Mouse (Mus musculus): Measurements from ENCODE around the gene Scfd2. TPM values are rescaled to one million over a fixed set of nuclear protein-coding genes. Genes with fewer than 3 reads are reported as not detected.

The Scfd2 gene
- polyA plus RNA-seq, 1 experiment from 2014 or later: 19.2 TPM

- Histone ChIP-seq H3K36me3 (no peaks in the 10 kb centered on the region), H3K9me3 (replicated peaks) (no peaks in the 10 kb centered on the region), H3K9ac (no peak overlapping the region), H3K4me1 (no peaks in the 10 kb centered on the region), H3K27ac (no peak overlapping the region), H3K27me3 (replicated peaks) (no peaks in the 10 kb centered on the region), H3K4me2 (no peak overlapping the region), H3K4me3 (no peak overlapping the region)
- WGBS (ENCODE audit: insufficient replicate concordance): 71% methylated on average over 4 of the region's 4 CpGs
- ATAC-seq: no peak
Measured at GRCm38 (mm10) chr5:74222626-74223025, 308.9 kb downstream of the Scfd2 start.

DNA sequence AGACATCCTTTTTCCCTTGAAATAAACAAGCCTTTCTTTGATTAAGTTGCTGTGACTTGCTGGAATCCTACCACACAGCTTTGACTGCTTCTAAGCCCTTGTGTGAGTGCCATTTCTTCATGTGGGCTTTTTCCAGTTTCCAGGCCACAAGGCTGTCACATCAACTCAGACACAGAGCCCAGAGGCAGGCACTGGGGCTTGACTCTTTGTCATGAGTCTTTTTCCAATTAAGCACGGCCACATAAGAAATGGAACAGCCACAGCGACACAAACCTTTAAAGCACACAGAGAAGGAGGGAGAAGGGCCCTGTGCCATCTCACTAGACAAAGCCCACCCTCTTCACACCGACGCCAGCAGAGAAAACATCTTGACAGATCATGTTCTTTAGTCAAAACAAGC lies 313.0 kb downstream of the Scfd2 start:
- 70% methylated on average over 4 of the region's 4 CpGs for WGBS (ENCODE audit: insufficient replicate concordance)
- Histone ChIP-seq H3K9ac (no peak overlapping the region), H3K36me3 (no peaks in the 10 kb centered on the region), H3K9me3 (replicated peaks) (no peaks in the 10 kb centered on the region), H3K27me3 (replicated peaks) (no peaks in the 10 kb centered on the region), H3K4me3 (no peak overlapping the region), H3K4me1 (no peaks in the 10 kb centered on the region), H3K4me2 (no peak overlapping the region), H3K27ac (no peak overlapping the region)
- no peak for ATAC-seq

DNA sequence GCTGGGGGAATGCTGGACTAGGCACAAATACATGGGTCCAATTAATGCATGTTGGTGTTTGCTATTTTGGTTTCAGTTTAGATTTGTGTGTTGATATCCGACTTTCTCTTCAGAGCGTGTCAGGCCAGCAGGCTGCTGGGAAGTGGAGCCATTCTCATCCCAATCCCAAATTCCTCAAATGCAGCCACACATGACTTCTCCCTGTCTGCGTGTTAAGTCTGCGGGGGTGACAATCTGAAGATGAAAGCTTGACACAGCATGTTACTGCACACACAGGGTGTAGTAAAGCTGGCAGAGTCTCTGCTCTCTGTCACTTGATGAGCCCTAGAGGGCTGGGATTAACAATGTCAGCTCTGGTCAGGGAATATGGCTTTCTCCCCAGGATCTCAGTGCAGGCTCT lies 316.4 kb downstream of the Scfd2 start:
- 57% methylated on average over 4 of the region's 4 CpGs for WGBS (ENCODE audit: insufficient replicate concordance)
- Histone ChIP-seq H3K36me3 (no peaks in the 10 kb centered on the region), H3K27ac (no peak overlapping the region), H3K4me2 (0 out of 2 replicates have a peak overlapping the region, but pooled peaks have one; percentile 3), H3K9ac (no peak overlapping the region), H3K27me3 (replicated peaks) (no peaks in the 10 kb centered on the region), H3K9me3 (replicated peaks) (no peaks in the 10 kb centered on the region), H3K4me3 (no peak overlapping the region), H3K4me1 (no peaks in the 10 kb centered on the region)
- no peak for ATAC-seq

GRCm38 (mm10) chr5:74214501-74215110 lies 317.0 kb downstream of the Scfd2 start:
- Histone ChIP-seq H3K9me3 (replicated peaks) (no peaks in the 10 kb centered on the region), H3K9ac (no peak overlapping the region), H3K4me1 (no peaks in the 10 kb centered on the region), H3K27me3 (replicated peaks) (no peaks in the 10 kb centered on the region), H3K4me2 (0 out of 2 replicates have a peak overlapping the region, but pooled peaks have one; percentile 3), H3K4me3 (no peak overlapping the region), H3K27ac (no peak overlapping the region), H3K36me3 (no peaks in the 10 kb centered on the region)
- 45% methylated on average over 7 of the region's 7 CpGs for whole genome bisulfite sequencing (ENCODE audit: insufficient replicate concordance)
- no peak for ATAC-seq

DNA sequence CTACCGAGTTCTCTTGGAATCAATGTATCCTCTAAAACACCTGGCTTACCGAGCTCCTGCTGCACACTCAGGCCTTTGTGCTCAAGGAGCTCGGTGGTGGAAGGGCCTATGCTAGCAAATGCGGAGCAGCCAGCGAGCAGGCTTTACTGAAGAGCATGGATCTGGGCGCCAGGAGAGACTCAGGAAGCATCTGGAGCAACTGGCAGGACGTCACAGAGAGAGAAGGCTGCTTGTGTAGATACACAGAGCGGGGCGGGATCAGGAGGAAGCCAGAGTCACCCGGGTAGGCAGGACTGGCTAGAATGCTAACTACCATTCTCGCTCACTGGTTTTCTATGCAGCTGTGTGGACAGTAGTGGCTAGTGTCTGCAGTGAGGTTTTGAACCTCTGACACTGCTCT lies 320.2 kb downstream of the Scfd2 start:
- Histone ChIP-seq H3K9ac (no peak overlapping the region), H3K9me3 (replicated peaks) (no peaks in the 10 kb centered on the region), H3K27ac (no peak overlapping the region), H3K36me3 (no peaks in the 10 kb centered on the region), H3K4me3 (no peak overlapping the region), H3K4me1 (no peaks in the 10 kb centered on the region), H3K4me2 (no peak overlapping the region), H3K27me3 (replicated peaks) (no peaks in the 10 kb centered on the region)
- ATAC-seq: peak; percentile 25; the same call in 1 of the 2 replicates
- WGBS (ENCODE audit: insufficient replicate concordance): 54% methylated on average over 11 of the region's 11 CpGs

- H3K4me2 ChIP-seq: no peak overlapping the region
- no peaks in the 10 kb centered on the region for H3K4me1 ChIP-seq
- H3K9ac ChIP-seq: no peak overlapping the region
- H3K9me3 ChIP-seq (replicated peaks): no peaks in the 10 kb centered on the region
- WGBS (ENCODE audit: insufficient replicate concordance): 70% methylated on average over 4 of the region's 4 CpGs
- ATAC-seq: no peak
- H3K36me3 ChIP-seq: no peaks in the 10 kb centered on the region
- no peaks in the 10 kb centered on the region for H3K27me3 ChIP-seq (replicated peaks)
- no peak overlapping the region for H3K27ac ChIP-seq
- no peak overlapping the region for H3K4me3 ChIP-seq
Measured at GRCm38 (mm10) chr5:74209640-74210039, 321.9 kb downstream of the Scfd2 start.

DNA sequence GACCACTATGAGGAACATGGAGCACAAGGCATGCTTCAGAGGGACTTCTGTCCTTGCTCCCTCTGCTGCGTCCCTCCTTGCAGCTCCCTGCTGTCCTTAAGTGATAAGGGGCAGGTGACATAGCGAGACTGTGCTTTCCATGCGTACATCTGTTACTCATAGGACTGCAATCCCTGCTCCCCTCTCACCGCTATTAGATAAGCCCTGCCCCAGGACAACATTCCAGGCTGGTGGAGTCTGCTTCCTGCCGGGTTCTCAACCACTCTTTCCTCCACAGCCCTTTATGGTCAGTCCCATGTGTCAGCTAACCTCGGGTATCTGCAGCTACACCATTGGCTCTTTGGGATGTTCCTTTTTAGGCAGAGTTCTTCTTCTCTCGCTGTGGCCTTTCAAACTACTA lies 323.1 kb downstream of the Scfd2 start:
- Histone ChIP-seq H3K4me2 (no peak overlapping the region), H3K9me3 (replicated peaks) (no peaks in the 10 kb centered on the region), H3K9ac (no peak overlapping the region), H3K27me3 (replicated peaks) (no peaks in the 10 kb centered on the region), H3K4me3 (no peak overlapping the region), H3K36me3 (no peaks in the 10 kb centered on the region), H3K27ac (no peak overlapping the region), H3K4me1 (no peaks in the 10 kb centered on the region)
- ATAC-seq: no peak
- WGBS (ENCODE audit: insufficient replicate concordance): 46% methylated on average over 7 of the region's 7 CpGs

GRCm38 (mm10) chr5:74207209-74207608 lies 324.4 kb downstream of the Scfd2 start:
- Histone ChIP-seq H3K4me3 (no peak overlapping the region), H3K4me1 (no peaks in the 10 kb centered on the region), H3K4me2 (no peak overlapping the region), H3K36me3 (no peaks in the 10 kb centered on the region), H3K27me3 (replicated peaks) (no peaks in the 10 kb centered on the region), H3K9ac (no peak overlapping the region), H3K27ac (no peak overlapping the region), H3K9me3 (replicated peaks) (no peaks in the 10 kb centered on the region)
- no peak for ATAC-seq
- WGBS (ENCODE audit: insufficient replicate concordance): 76% methylated on average over 3 of the region's 3 CpGs

- H3K9ac ChIP-seq: no peak overlapping the region
- ATAC-seq: no peak
- H3K4me1 ChIP-seq: no peaks in the 10 kb centered on the region
- no peaks in the 10 kb centered on the region for H3K27me3 ChIP-seq (replicated peaks)
- H3K9me3 ChIP-seq (replicated peaks): no peaks in the 10 kb centered on the region
- no peak overlapping the region for H3K27ac ChIP-seq
- no peaks in the 10 kb centered on the region for H3K36me3 ChIP-seq
- no peak overlapping the region for H3K4me3 ChIP-seq
- no peak overlapping the region for H3K4me2 ChIP-seq
- WGBS (ENCODE audit: insufficient replicate concordance): 80% methylated on average over 7 of the region's 7 CpGs
Measured at GRCm38 (mm10) chr5:74206649-74207048, 324.9 kb downstream of the Scfd2 start.

- H3K9ac ChIP-seq: no peak overlapping the region
- 77% methylated on average over 7 of the region's 7 CpGs for WGBS (ENCODE audit: insufficient replicate concordance)
- H3K4me1 ChIP-seq: no peaks in the 10 kb centered on the region
- H3K27ac ChIP-seq: no peak overlapping the region
- no peaks in the 10 kb centered on the region for H3K36me3 ChIP-seq
- no peaks in the 10 kb centered on the region for H3K9me3 ChIP-seq (replicated peaks)
- no peak for ATAC-seq
- no peak overlapping the region for H3K4me3 ChIP-seq
- H3K4me2 ChIP-seq: no peak overlapping the region
- H3K27me3 ChIP-seq (replicated peaks): no peaks in the 10 kb centered on the region
Measured at GRCm38 (mm10) chr5:74206038-74206437, 325.5 kb downstream of the Scfd2 start.

DNA sequence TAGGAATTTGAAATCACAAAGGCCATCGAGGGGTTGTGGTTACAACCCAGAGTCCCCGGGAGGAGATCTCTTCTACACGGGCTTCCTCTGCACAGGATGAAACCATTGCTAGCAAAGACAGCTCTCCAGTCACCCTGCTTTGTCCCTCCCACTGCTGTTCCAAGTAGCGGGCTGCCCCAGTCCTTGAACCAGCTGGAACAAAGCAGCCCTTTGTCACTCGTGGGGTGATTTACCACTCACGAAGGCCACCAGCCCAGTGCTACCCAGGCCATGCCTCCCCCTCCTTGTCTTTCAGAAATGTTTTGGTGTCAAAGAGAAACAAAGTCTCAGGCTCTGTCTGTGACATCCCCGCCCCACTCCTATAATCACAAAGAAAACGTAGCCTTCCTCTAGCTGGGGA lies 326.1 kb downstream of the Scfd2 start:
- Histone ChIP-seq H3K4me1 (no peaks in the 10 kb centered on the region), H3K9ac (no peak overlapping the region), H3K4me3 (no peak overlapping the region), H3K27ac (no peak overlapping the region), H3K27me3 (replicated peaks) (no peaks in the 10 kb centered on the region), H3K9me3 (replicated peaks) (no peaks in the 10 kb centered on the region), H3K36me3 (no peaks in the 10 kb centered on the region), H3K4me2 (no peak overlapping the region)
- WGBS (ENCODE audit: insufficient replicate concordance): 53% methylated on average over 8 of the region's 8 CpGs
- ATAC-seq: no peak

GRCm38 (mm10) chr5:74204465-74204864 lies 327.1 kb downstream of the Scfd2 start:
- Histone ChIP-seq H3K4me1 (no peaks in the 10 kb centered on the region), H3K27ac (no peak overlapping the region), H3K9me3 (replicated peaks) (no peaks in the 10 kb centered on the region), H3K4me2 (no peak overlapping the region), H3K36me3 (no peaks in the 10 kb centered on the region), H3K27me3 (replicated peaks) (no peaks in the 10 kb centered on the region), H3K4me3 (no peak overlapping the region), H3K9ac (no peak overlapping the region)
- 66% methylated on average over 5 of the region's 5 CpGs for WGBS (ENCODE audit: insufficient replicate concordance)
- no peak for ATAC-seq

DNA sequence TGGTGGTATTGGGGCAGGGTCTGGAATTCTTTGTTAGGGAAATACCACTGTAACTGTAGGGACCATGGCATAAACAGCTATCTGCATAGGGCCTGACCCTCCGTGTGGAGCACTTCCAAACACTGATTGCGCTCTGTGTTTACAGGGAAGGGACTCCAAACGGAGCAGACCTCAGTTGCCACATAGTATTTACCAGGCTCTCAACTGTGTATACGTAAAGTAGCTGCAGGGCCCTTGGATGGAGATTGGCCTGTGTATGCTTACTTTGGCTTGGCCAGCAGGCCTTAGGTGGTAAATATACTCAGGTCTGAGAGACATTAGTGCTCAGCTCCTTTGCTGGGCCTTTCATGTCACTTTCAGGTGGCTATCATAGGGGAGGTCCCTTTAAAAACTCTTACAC lies 329.0 kb downstream of the Scfd2 start:
- Histone ChIP-seq H3K9ac (no peak overlapping the region), H3K36me3 (peaks cover 16% of the 10 kb centered on the region), H3K27ac (no peak overlapping the region), H3K4me1 (peaks cover 2% of the 10 kb centered on the region; the same call in 1 of the 2 replicates), H3K4me2 (no peak overlapping the region), H3K4me3 (no peak overlapping the region), H3K9me3 (replicated peaks) (no peaks in the 10 kb centered on the region), H3K27me3 (replicated peaks) (no peaks in the 10 kb centered on the region)
- no peak for ATAC-seq
- WGBS (ENCODE audit: insufficient replicate concordance): 70% methylated on average over 4 of the region's 4 CpGs
